In the genomic region with DNA sequence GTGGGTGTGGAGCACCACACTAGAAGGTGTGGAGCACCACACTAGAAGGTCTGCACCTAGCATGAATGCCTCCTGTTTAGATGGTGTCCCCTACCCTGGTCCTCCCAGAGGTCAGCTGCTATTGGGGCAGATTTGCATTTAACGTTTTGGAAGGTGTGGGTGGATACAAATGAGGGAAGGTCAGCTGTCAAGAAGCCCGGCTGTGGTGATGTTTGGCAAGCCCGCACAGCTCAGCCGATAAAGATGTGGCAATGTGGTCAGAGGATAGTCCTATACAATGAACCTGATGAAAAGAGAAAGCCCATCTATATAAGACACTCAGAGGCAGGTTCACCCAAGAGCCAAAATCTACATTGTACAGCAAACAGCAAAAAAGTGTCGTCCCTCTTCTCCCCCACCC, we compare ENCODE assay signal across 21 mouse cellular contexts.
A peak's percentile ranks its signal among the peaks of the same experiment; 100 is the strongest.
DNase-seq lines count a peak whose midpoint lies in the region; ATAC-seq and TF ChIP-seq lines count a peak whose summit lies in the region.
"Had no signal": no experiment of that assay in that cellular context is flagged by ENCODE, and none has a peak within 500 bp of the region (broad histone marks: within the 10 kb centered on the region; RNA-seq: fewer than 3 reads in every experiment).

No protein-coding gene starts in this region.

- ATAC-seq in heart, embryonic 12.5 days (ENCODE audit: insufficient number of reproducible peaks, low FRiP score) = no peak
- ATAC-seq in liver, embryonic 12.5 days = no peak
- ATAC-seq: activated CD4-positive, CD25-positive, alpha-beta regulatory T cell, adult 4 months; forebrain, embryonic 15.5 days; Patski had no signal

- H3K27me3 ChIP-seq in heart, adult 2 months (ENCODE audit: control insufficient read depth, insufficient read depth, low read length) = no peaks in the 10 kb centered on the region
- no peaks in the 10 kb centered on the region for H3K27me3 ChIP-seq in heart, embryonic 12.5 days (replicated peaks)
- H3K27me3 ChIP-seq in liver, adult 2 months (ENCODE audit: control insufficient read depth, insufficient read depth, low read length) = no peaks in the 10 kb centered on the region
- H3K27me3 ChIP-seq in liver, embryonic 12.5 days (replicated peaks) = no peaks in the 10 kb centered on the region
- H3K27me3 ChIP-seq in small intestine, adult 2 months (ENCODE audit: control insufficient read depth, insufficient read depth, low read length) = no peaks in the 10 kb centered on the region
- H3K27me3 ChIP-seq: CH12.LX; embryonic facial prominence, embryonic 12.5 days; forebrain, embryonic 15.5 days; Patski had no signal

- H3K4me2 ChIP-seq in heart, embryonic 12.5 days = no peak overlapping the region
- no peak overlapping the region for H3K4me2 ChIP-seq in liver, embryonic 12.5 days
- H3K4me2 ChIP-seq: embryonic facial prominence, embryonic 12.5 days; forebrain, embryonic 15.5 days; heart, embryonic 11.5 days; hindbrain, embryonic 14.5 days had no signal

- no peak for TF ChIP-seq EP300 in heart, adult 2 months (IDR thresholded peaks at IDR 0.05; ENCODE audit: insufficient read depth, low read depth, low read length)

- no peak for TF ChIP-seq POLR2A in heart, adult 2 months (IDR thresholded peaks at IDR 0.05; ENCODE audit: insufficient read depth, low read depth, low read length)
- no peak for TF ChIP-seq POLR2A in liver, adult 2 months (IDR thresholded peaks at IDR 0.05; ENCODE audit: extremely low read depth, insufficient read depth, low read length)
- TF ChIP-seq POLR2A in small intestine, adult 2 months (IDR thresholded peaks at IDR 0.05; ENCODE audit: low read depth, low read length) = no peak

- no peaks in the 10 kb centered on the region for H3K9me3 ChIP-seq in heart, embryonic 12.5 days (replicated peaks)
- H3K9me3 ChIP-seq in liver, embryonic 12.5 days (replicated peaks) = no peaks in the 10 kb centered on the region
- H3K9me3 ChIP-seq: embryonic facial prominence, embryonic 12.5 days; forebrain, embryonic 15.5 days; hindbrain, embryonic 10.5 days had no signal

- H3K79me2 ChIP-seq in heart, adult 2 months (replicated peaks; ENCODE audit: control insufficient read depth, insufficient read depth, low read length) = no peaks in the 10 kb centered on the region
- H3K79me2 ChIP-seq in liver, adult 2 months (ENCODE audit: control insufficient read depth, insufficient read depth, low read length) = no peaks in the 10 kb centered on the region

- H3K4me3 ChIP-seq in heart, adult 2 months = no peak overlapping the region
- H3K4me3 ChIP-seq in heart, embryonic 12.5 days = no peak overlapping the region
- H3K4me3 ChIP-seq in liver, adult 2 months (ENCODE audit: insufficient read depth, low read depth, low read length) = no peak overlapping the region
- H3K4me3 ChIP-seq in liver, embryonic 12.5 days = no peak overlapping the region
- H3K4me3 ChIP-seq in brown adipose tissue, adult 24 weeks (ENCODE audit: insufficient read depth, low read depth, low read length) = no peak overlapping the region
- H3K4me3 ChIP-seq in small intestine, adult 2 months (ENCODE audit: low read depth, low read length) = no peak overlapping the region
- H3K4me3 ChIP-seq: embryonic facial prominence, embryonic 12.5 days; forebrain, embryonic 15.5 days; hindbrain, embryonic 10.5 days had no signal

- H3K9ac ChIP-seq in heart, adult 2 months (ENCODE audit: low read depth, low read length) = no peak overlapping the region
- no peak overlapping the region for H3K9ac ChIP-seq in heart, embryonic 12.5 days
- no peak overlapping the region for H3K9ac ChIP-seq in liver, adult 2 months (ENCODE audit: low read depth, low read length)
- no peak overlapping the region for H3K9ac ChIP-seq in liver, embryonic 12.5 days
- H3K9ac ChIP-seq: embryonic facial prominence, embryonic 12.5 days; forebrain, embryonic 15.5 days; hindbrain, embryonic 14.5 days had no signal

- H3K36me3 ChIP-seq in heart, adult 2 months (ENCODE audit: control insufficient read depth, insufficient read depth, low read length) = no peaks in the 10 kb centered on the region
- no peaks in the 10 kb centered on the region for H3K36me3 ChIP-seq in heart, embryonic 12.5 days
- no peaks in the 10 kb centered on the region for H3K36me3 ChIP-seq in liver, adult 2 months (ENCODE audit: control insufficient read depth, insufficient read depth, low read length)
- no peaks in the 10 kb centered on the region for H3K36me3 ChIP-seq in liver, embryonic 12.5 days
- H3K36me3 ChIP-seq in small intestine, adult 2 months (ENCODE audit: control insufficient read depth, insufficient read depth, low read length) = no peaks in the 10 kb centered on the region
- H3K36me3 ChIP-seq: embryonic facial prominence, embryonic 12.5 days; forebrain, embryonic 15.5 days; hindbrain, embryonic 10.5 days had no signal

- 50% methylated on average over 5 of the region's 5 CpGs for WGBS in heart, adult 2 months
- 71% methylated on average over 5 of the region's 5 CpGs for WGBS in heart, embryonic 12.5 days
- WGBS in liver, adult 2 months = 15% methylated on average over 5 of the region's 5 CpGs
- 46% methylated on average over 5 of the region's 5 CpGs for WGBS in liver, embryonic 12.5 days (ENCODE audit: insufficient replicate concordance)
- WGBS in small intestine, adult 2 months = 73% methylated on average over 5 of the region's 5 CpGs

- TF ChIP-seq CTCF in heart, adult 2 months (IDR thresholded peaks at IDR 0.05) = no peak
- TF ChIP-seq CTCF in liver, adult 2 months (IDR thresholded peaks at IDR 0.05; ENCODE audit: low read depth, low read length) = no peak
- TF ChIP-seq CTCF in small intestine, adult 2 months (IDR thresholded peaks at IDR 0.05; ENCODE audit: extremely low read depth, insufficient read length, insufficient replicate concordance, low read depth, low read length) = no peak

- H3K4me1 ChIP-seq in heart, adult 2 months (ENCODE audit: control insufficient read depth, insufficient read depth, low read length) = peaks cover 18% of the 10 kb centered on the region
- no peaks in the 10 kb centered on the region for H3K4me1 ChIP-seq in heart, embryonic 12.5 days (replicated peaks)
- H3K4me1 ChIP-seq in liver, adult 2 months (ENCODE audit: control insufficient read depth, insufficient read depth, low read length) = peaks cover 28% of the 10 kb centered on the region
- no peaks in the 10 kb centered on the region for H3K4me1 ChIP-seq in liver, embryonic 12.5 days
- H3K4me1 ChIP-seq in brown adipose tissue, adult 24 weeks (ENCODE audit: control insufficient read depth, insufficient read depth, insufficient read length, low read length) = peaks cover 34% of the 10 kb centered on the region
- H3K4me1 ChIP-seq in small intestine, adult 2 months (ENCODE audit: control insufficient read depth, insufficient read depth, insufficient read length, low read length) = peaks cover 24% of the 10 kb centered on the region
- H3K4me1 ChIP-seq: embryonic facial prominence, embryonic 12.5 days; forebrain, embryonic 15.5 days; hindbrain, embryonic 10.5 days had no signal

- intact Hi-C loops in heart, adult 2 months (cut with DNase I) = no loop called here

- no peak for DNase-seq in heart, adult 2 months
- DNase-seq in liver, adult 2 months (ENCODE audit: extremely low read depth, low read depth, low spot score) = peak; percentile 55
- DNase-seq in adrenal gland, postnatal 10 days = no peak
- DNase-seq: adrenal gland, adult 2 months; adrenal gland, postnatal 36 days; cerebellum, adult 11-12 months; cerebellum, adult 9-10 months; cerebellum, postnatal 25 days; gastrocnemius, postnatal 10 days had no signal

- H3K27ac ChIP-seq in heart, adult 2 months = peak overlapping the region; percentile 90
- no peak overlapping the region for H3K27ac ChIP-seq in heart, embryonic 12.5 days (ENCODE audit: poor library complexity, severe bottlenecking)
- H3K27ac ChIP-seq in liver, adult 2 months (replicated peaks; ENCODE audit: insufficient read depth, low read depth, low read length) = peak overlapping the region; percentile 91
- H3K27ac ChIP-seq in liver, embryonic 12.5 days = no peak overlapping the region
- H3K27ac ChIP-seq in brown adipose tissue, adult 24 weeks (replicated peaks; ENCODE audit: low read depth, low read length) = peak overlapping the region; percentile 72
- H3K27ac ChIP-seq in small intestine, adult 2 months (ENCODE audit: insufficient read depth, low read depth, low read length) = peak overlapping the region; percentile 21; the same call in 1 of the 2 replicates
- H3K27ac ChIP-seq: embryonic facial prominence, embryonic 12.5 days; forebrain, embryonic 15.5 days; hindbrain, embryonic 10.5 days; hindbrain, embryonic 14.5 days had no signal

Comparison
In these comparisons a context has a peak if more than half of its experiments do, and no peak if none do; other contexts are left out.
1. H3K27ac ChIP-seq: peak in heart, adult 2 months (single experiment), liver, adult 2 months (single experiment), brown adipose tissue, adult 24 weeks (single experiment) and small intestine, adult 2 months (single experiment); none in heart, embryonic 12.5 days (single experiment) and liver, embryonic 12.5 days (single experiment).